Mouse (Mus musculus) kidney, embryonic 14.5 days (tissue): ENCODE measurements around the gene Atp6v0b. TPM values are rescaled to one million over a fixed set of nuclear protein-coding genes. Genes with fewer than 3 reads are reported as not detected.
A peak's percentile ranks its signal among the peaks of the same experiment; 100 is the strongest.

Source experiments
- ATAC-seq: fragments of 200-750 bp; cut with Nextera tagmentation; 2 replicates; pipeline ENCODE4 v1.8.0; 2017; ENCODE audit warnings: moderate number of reproducible peaks, mild to moderate bottlenecking, moderate TSS enrichment, moderate library complexity; ENCODE audit not compliant: low FRiP score, low TSS enrichment
- H3K27ac ChIP-seq: fragments of 300-500 bp; sonication (generic); 2 replicates; pipeline ENCODE4 v1.5.1; 2014; ENCODE audit warnings: low read depth, mild to moderate bottlenecking, low read length, moderate library complexity, mixed read lengths
- H3K27me3 ChIP-seq: fragments of 300-500 bp; sonication (generic); 2 replicates; pipeline ENCODE4 v1.6.1; 2014; ENCODE audit warnings: mild to moderate bottlenecking, low read length; ENCODE audit not compliant: control insufficient read depth, insufficient read depth
- H3K36me3 ChIP-seq: fragments of 300-500 bp; sonication (generic); 2 replicates; pipeline ENCODE4 v1.6.1; 2014; ENCODE audit warnings: low read length, mixed read lengths; ENCODE audit not compliant: control insufficient read depth, insufficient read depth
- H3K4me1 ChIP-seq: fragments of 300-500 bp; sonication (generic); 2 replicates; pipeline ENCODE4 v1.6.1; 2014; ENCODE audit warnings: low read length, mixed read lengths; ENCODE audit not compliant: control insufficient read depth, insufficient read depth
- H3K4me2 ChIP-seq: fragments of 300-500 bp; sonication (generic); replicated peaks from 2 replicates; pipeline ENCODE4 v1.6.1; 2014; ENCODE audit warnings: low read depth, mild to moderate bottlenecking, low read length
- H3K4me3 ChIP-seq: fragments of 300-500 bp; sonication (generic); 2 replicates; pipeline ENCODE4 v1.5.1; 2014; ENCODE audit warnings: mild to moderate bottlenecking, low read length
- H3K9ac ChIP-seq: fragments of 300-500 bp; sonication (generic); 2 replicates; pipeline ENCODE4 v1.6.1; 2014; ENCODE audit warnings: low read depth, mild to moderate bottlenecking, low read length, moderate library complexity
- H3K9me3 ChIP-seq: fragments of 300-500 bp; sonication (generic); 2 replicates; pipeline ENCODE4 v1.6.1; 2016; ENCODE audit warnings: low read length; ENCODE audit not compliant: control insufficient read depth
- WGBS: fragments of 180-500 bp; shearing (Covaris S2); extraction: QIAGEN DNeasy Blood & Tissue Kit; methylation state at CpG from one replicate; pipeline ENCODE4 v1.1.7; 2014; 5-methylcytosine and 5-hydroxymethylcytosine counted together
- polyA plus RNA-seq: library from polyadenylated mRNA; unstranded; fragments of >200 nt; fragmentation: Nextera tagmentation; extraction: Ambion mirVana; gene quantifications from 2 replicates; pipeline ENCODE4 v1.2.1, GENCODE M21; 2014

The Atp6v0b gene
- polyA plus RNA-seq, 1 experiment from 2014 or later, result 213 TPM

- Histone ChIP-seq H3K9ac (peak overlapping the region; percentile 71), H3K27ac (no peak overlapping the region; the same call in 1 of the 2 replicates), H3K9me3 (no peaks in the 10 kb centered on the region), H3K4me1 (peaks cover 26% of the 10 kb centered on the region; the same call in 1 of the 2 replicates), H3K4me3 (peak overlapping the region; percentile 77), H3K4me2 (peak overlapping the region; percentile 53), H3K36me3 (peaks cover 25% of the 10 kb centered on the region), H3K27me3 (no peaks in the 10 kb centered on the region)
- WGBS, result 3% methylated on average over 18 of the region's 24 CpGs
- no peak for ATAC-seq
Measured at GRCm38 (mm10) chr4:117886644-117887043, 489 bp downstream of the Atp6v0b start.

- H3K4me2 ChIP-seq, result peak overlapping the region; percentile 53
- peak overlapping the region; percentile 77; the same call in 1 of the 2 replicates for H3K4me3 ChIP-seq
- ATAC-seq, result no peak
- 78% methylated on average over 9 of the region's 9 CpGs for WGBS
- H3K36me3 ChIP-seq, result peaks cover 27% of the 10 kb centered on the region
- H3K9ac ChIP-seq, result peak overlapping the region; percentile 71; the same call in 1 of the 2 replicates
- H3K27me3 ChIP-seq, result no peaks in the 10 kb centered on the region
- H3K27ac ChIP-seq, result no peak overlapping the region
- no peaks in the 10 kb centered on the region for H3K9me3 ChIP-seq
- H3K4me1 ChIP-seq, result peaks cover 23% of the 10 kb centered on the region; the same call in 1 of the 2 replicates
Measured at GRCm38 (mm10) chr4:117885994-117886393, 1.1 kb downstream of the Atp6v0b start.

- Histone ChIP-seq H3K4me3 (no peak overlapping the region), H3K27ac (no peak overlapping the region), H3K4me1 (peaks cover 19% of the 10 kb centered on the region; the same call in 1 of the 2 replicates), H3K36me3 (peaks cover 35% of the 10 kb centered on the region), H3K4me2 (no peak overlapping the region), H3K9ac (no peak overlapping the region), H3K9me3 (no peaks in the 10 kb centered on the region), H3K27me3 (no peaks in the 10 kb centered on the region)
- whole genome bisulfite sequencing, result 91% methylated on average over 10 of the region's 10 CpGs
- ATAC-seq, result no peak
Measured at GRCm38 (mm10) chr4:117885093-117885492, 2.0 kb downstream of the Atp6v0b start.

GRCm38 (mm10) chr4:117884146-117884545, 3.0 kb downstream of the Atp6v0b start:
- H3K4me1 ChIP-seq, result peaks cover 19% of the 10 kb centered on the region; the same call in 1 of the 2 replicates
- H3K9me3 ChIP-seq, result no peaks in the 10 kb centered on the region
- H3K27ac ChIP-seq, result no peak overlapping the region
- ATAC-seq, result no peak
- WGBS, result 100% methylated on average over 1 of the region's 1 CpGs
- no peak overlapping the region for H3K4me3 ChIP-seq
- H3K9ac ChIP-seq, result no peak overlapping the region; the same call in 1 of the 2 replicates
- H3K4me2 ChIP-seq, result peak overlapping the region; percentile 87
- H3K36me3 ChIP-seq, result peaks cover 36% of the 10 kb centered on the region
- no peaks in the 10 kb centered on the region for H3K27me3 ChIP-seq

GRCm38 (mm10) chr4:117882701-117883691, 4.1 kb downstream of the Atp6v0b start, which contains the start of gene B4galt2:
TSS of gene B4galt2 (minus strand) at chr4:117883487.
- ATAC-seq, result peak; percentile 51
- under 1% methylated on average over 97 of the region's 103 CpGs for WGBS
- no peaks in the 10 kb centered on the region for H3K27me3 ChIP-seq

GRCm38 (mm10) chr4:117878703-117879102, 8.4 kb downstream of the Atp6v0b start:
- H3K9ac ChIP-seq, result no peak overlapping the region
- H3K4me3 ChIP-seq, result no peak overlapping the region
- H3K4me2 ChIP-seq, result no peak overlapping the region
- whole genome bisulfite sequencing, result 59% methylated on average over 5 of the region's 5 CpGs
- no peak for ATAC-seq
- no peak overlapping the region for H3K27ac ChIP-seq
- H3K27me3 ChIP-seq, result no peaks in the 10 kb centered on the region
- H3K9me3 ChIP-seq, result no peaks in the 10 kb centered on the region
- H3K36me3 ChIP-seq, result peaks cover 39% of the 10 kb centered on the region; the same call in 1 of the 2 replicates
- peaks cover 11% of the 10 kb centered on the region; the same call in 1 of the 2 replicates for H3K4me1 ChIP-seq

More at GRCm38 (mm10) chr4:117882701-117883691, 4.1 kb downstream of the Atp6v0b start, which contains the start of gene B4galt2:
- peak within 1 kb of the TSS; percentile 75 for H3K4me3 ChIP-seq
- peak within 1 kb of the TSS; percentile 89 for H3K9ac ChIP-seq
- H3K9me3 ChIP-seq, result no peaks in the 10 kb centered on the region
- H3K36me3 ChIP-seq, result peaks cover 38% of the 10 kb centered on the region
- peak within 1 kb of the TSS; percentile 87 for H3K4me2 ChIP-seq
- H3K4me1 ChIP-seq, result peaks cover 23% of the 10 kb centered on the region; the same call in 1 of the 2 replicates
- H3K27ac ChIP-seq, result 0 out of 2 replicates have a peak within 1 kb of the TSS, but pooled peaks have one; percentile 30

GRCm38 (mm10) chr4:117878301-117878700, 8.8 kb downstream of the Atp6v0b start:
- Histone ChIP-seq H3K4me2 (no peak overlapping the region), H3K9me3 (no peaks in the 10 kb centered on the region), H3K9ac (no peak overlapping the region), H3K36me3 (peaks cover 40% of the 10 kb centered on the region; the same call in 1 of the 2 replicates), H3K4me3 (no peak overlapping the region), H3K27me3 (no peaks in the 10 kb centered on the region), H3K4me1 (peaks cover 11% of the 10 kb centered on the region; the same call in 1 of the 2 replicates), H3K27ac (no peak overlapping the region)
- WGBS, result 46% methylated on average over 10 of the region's 10 CpGs
- ATAC-seq, result no peak

GRCm38 (mm10) chr4:117873615-117874014, 13.5 kb downstream of the Atp6v0b start:
- peaks cover 24% of the 10 kb centered on the region; the same call in 1 of the 2 replicates for H3K36me3 ChIP-seq
- H3K9me3 ChIP-seq, result no peaks in the 10 kb centered on the region
- H3K27me3 ChIP-seq, result no peaks in the 10 kb centered on the region
- H3K9ac ChIP-seq, result no peak overlapping the region
- no peak for ATAC-seq
- H3K4me2 ChIP-seq, result no peak overlapping the region
- peaks cover 17% of the 10 kb centered on the region for H3K4me1 ChIP-seq
- WGBS, result 86% methylated on average over 9 of the region's 9 CpGs
- no peak overlapping the region for H3K4me3 ChIP-seq
- H3K27ac ChIP-seq, result no peak overlapping the region
